Mouse (Mus musculus) ovary, postnatal 10 days (tissue): Measurements from ENCODE around the gene Lurap1.

Experiments
- DNase-seq: peaks from one replicate; pipeline ENCODE4 v3.0.0; 2022; ENCODE audit warnings: low spot score

Gene Lurap1

GRCm38 (mm10) chr4:116105278-116105677, 45.9 kb downstream of the Lurap1 start:
- DNase-seq = no peak

GRCm38 (mm10) chr4:116100959-116101358, 50.2 kb downstream of the Lurap1 start:
- DNase-seq = no peak

- DNase-seq = no peak
Measured at GRCm38 (mm10) chr4:116097211-116097610, 53.9 kb downstream of the Lurap1 start.

- no peak for DNase-seq
Measured at GRCm38 (mm10) chr4:116096291-116096690, 54.8 kb downstream of the Lurap1 start.

GRCm38 (mm10) chr4:116088510-116089249, 62.5 kb downstream of the Lurap1 start:
- no peak for DNase-seq
